Mouse (Mus musculus): Measurements from ENCODE around the gene Plod3. TPM values are rescaled to one million over a fixed set of nuclear protein-coding genes. Genes with fewer than 3 reads are reported as not detected.

Gene Plod3
- polyA plus RNA-seq, 1 experiment from 2014 or later, result 35.7 TPM

DNA sequence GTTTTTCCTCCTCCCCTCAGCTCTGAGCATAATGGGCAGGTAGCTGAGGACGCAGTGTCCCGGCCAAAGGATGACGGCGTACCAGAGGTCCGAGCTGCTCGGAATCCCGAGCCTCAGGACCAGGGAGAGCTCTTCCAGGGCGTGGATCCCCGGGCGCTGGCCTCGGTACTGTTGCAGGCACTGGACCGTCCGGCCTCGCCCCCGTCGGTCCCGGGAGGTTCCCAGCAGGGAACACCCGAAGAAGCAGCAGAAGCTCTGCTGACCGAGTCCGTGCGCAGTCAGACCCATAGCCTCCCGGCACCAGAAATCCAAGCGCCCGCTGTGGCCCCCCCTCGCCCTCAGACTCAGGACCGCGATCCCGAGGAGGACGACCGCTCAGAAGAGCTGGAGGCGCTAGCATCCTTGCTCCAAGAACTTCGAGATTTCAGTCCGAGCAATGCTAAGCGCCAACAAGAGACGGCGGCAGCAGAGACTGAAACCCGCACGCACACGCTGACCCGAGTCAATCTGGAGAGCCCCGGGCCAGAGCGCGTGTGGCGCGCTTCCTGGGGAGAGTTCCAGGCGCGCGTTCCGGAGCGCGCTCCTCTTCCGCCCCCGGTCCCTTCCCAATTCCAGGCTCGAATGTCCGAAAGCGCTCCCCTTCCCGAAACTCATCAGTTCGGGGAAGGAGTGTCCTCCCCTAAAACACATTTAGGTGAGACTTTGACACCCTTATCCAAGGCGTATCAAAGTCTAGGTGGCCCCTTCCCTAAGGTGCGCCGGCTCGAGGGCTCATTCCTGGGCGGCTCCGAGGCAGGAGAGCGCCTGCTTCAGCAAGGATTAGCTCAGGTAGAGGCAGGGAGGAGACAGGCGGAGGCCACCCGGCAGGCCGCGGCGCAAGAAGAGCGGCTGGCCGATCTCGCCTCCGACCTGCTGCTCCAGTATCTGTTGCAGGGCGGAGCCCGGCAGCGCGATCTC lies 44.5 kb downstream of the Plod3 start:
- H3K4me3 ChIP-seq, result peak overlapping the region; percentile 61
- H3K4me1 ChIP-seq, result peaks cover 50% of the 10 kb centered on the region
- no peak overlapping the region for H3K27ac ChIP-seq
- peak; percentile 26 for DNase-seq (ENCODE audit: extremely low spot score, low spot score)
- peaks cover 16% of the 10 kb centered on the region for H3K36me3 ChIP-seq (replicated peaks)
- peaks cover 87% of the 10 kb centered on the region for H3K27me3 ChIP-seq (ENCODE audit: poor library complexity, severe bottlenecking)
- H3K9me3 ChIP-seq, result no peaks in the 10 kb centered on the region
- under 1% methylated on average over 78 of the region's 78 CpGs for WGBS

- H3K4me3 ChIP-seq, result peak overlapping the region; percentile 61
- peaks cover 80% of the 10 kb centered on the region for H3K27me3 ChIP-seq (ENCODE audit: poor library complexity, severe bottlenecking)
- H3K27ac ChIP-seq, result no peak overlapping the region
- DNase-seq (ENCODE audit: extremely low spot score, low spot score), result peak; percentile 47
- H3K9me3 ChIP-seq, result no peaks in the 10 kb centered on the region
- H3K4me1 ChIP-seq, result peaks cover 50% of the 10 kb centered on the region
- WGBS, result under 1% methylated on average over 33 of the region's 33 CpGs
- peaks cover 22% of the 10 kb centered on the region for H3K36me3 ChIP-seq (replicated peaks)
Measured at GRCm38 (mm10) chr5:137032033-137032421, 45.2 kb downstream of the Plod3 start.

- peaks cover 50% of the 10 kb centered on the region for H3K4me1 ChIP-seq
- H3K9me3 ChIP-seq, result no peaks in the 10 kb centered on the region
- peak; percentile 92 for DNase-seq (ENCODE audit: extremely low spot score, low spot score)
- peaks cover 74% of the 10 kb centered on the region for H3K27me3 ChIP-seq (ENCODE audit: poor library complexity, severe bottlenecking)
- H3K27ac ChIP-seq, result peak overlapping the region; percentile 62; the same call in 1 of the 2 replicates
- H3K4me3 ChIP-seq, result peak overlapping the region; percentile 61
- WGBS, result under 1% methylated on average over 48 of the region's 49 CpGs
- peaks cover 29% of the 10 kb centered on the region for H3K36me3 ChIP-seq (replicated peaks)
Measured at GRCm38 (mm10) chr5:137032641-137033074, 45.8 kb downstream of the Plod3 start.

DNA sequence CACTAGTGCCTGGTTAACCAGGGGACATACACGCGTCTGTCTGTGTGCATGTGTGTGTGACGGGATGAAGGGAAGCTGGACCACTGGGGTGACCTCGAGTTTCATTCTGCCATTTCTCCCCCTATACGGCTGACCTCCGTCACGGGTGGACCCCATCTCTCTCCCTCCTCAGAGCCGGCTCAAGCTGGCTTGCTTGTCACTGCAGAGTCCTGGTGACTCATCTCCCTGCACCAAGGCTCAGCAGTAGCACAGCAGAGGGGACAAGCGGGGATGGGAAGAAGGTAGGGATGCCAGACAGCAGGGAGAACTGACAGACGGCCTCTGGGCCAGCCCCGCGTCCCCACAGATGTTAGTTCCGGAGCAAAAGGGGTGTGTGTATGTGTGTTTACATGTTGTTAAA lies 49.4 kb downstream of the Plod3 start:
- Histone ChIP-seq H3K9me3 (no peaks in the 10 kb centered on the region), H3K4me3 (no peak overlapping the region), H3K4me1 (peaks cover 22% of the 10 kb centered on the region), H3K27ac (no peak overlapping the region), H3K36me3 (replicated peaks) (peaks cover 63% of the 10 kb centered on the region), H3K27me3 (ENCODE audit: poor library complexity, severe bottlenecking) (peaks cover 38% of the 10 kb centered on the region)
- DNase-seq (ENCODE audit: extremely low spot score, low spot score), result no peak
- WGBS, result 88% methylated on average over 13 of the region's 13 CpGs

GRCm38 (mm10) chr5:137039453-137039852 lies 52.6 kb downstream of the Plod3 start:
- Histone ChIP-seq H3K4me1 (peaks cover under 1% of the 10 kb centered on the region), H3K36me3 (replicated peaks) (peaks cover 84% of the 10 kb centered on the region), H3K9me3 (no peaks in the 10 kb centered on the region), H3K4me3 (no peak overlapping the region), H3K27ac (no peak overlapping the region), H3K27me3 (ENCODE audit: poor library complexity, severe bottlenecking) (peaks cover 10% of the 10 kb centered on the region)
- WGBS, result 93% methylated on average over 10 of the region's 10 CpGs
- no peak for DNase-seq (ENCODE audit: extremely low spot score, low spot score)

- no peaks in the 10 kb centered on the region for H3K9me3 ChIP-seq
- whole genome bisulfite sequencing, result 87% methylated on average over 10 of the region's 10 CpGs
- DNase-seq (ENCODE audit: extremely low spot score, low spot score), result no peak
- H3K27me3 ChIP-seq (ENCODE audit: poor library complexity, severe bottlenecking), result no peaks in the 10 kb centered on the region
- H3K36me3 ChIP-seq (replicated peaks), result peaks cover 67% of the 10 kb centered on the region
- no peak overlapping the region for H3K4me3 ChIP-seq
- peaks cover 17% of the 10 kb centered on the region for H3K4me1 ChIP-seq
- H3K27ac ChIP-seq, result no peak overlapping the region
Measured at GRCm38 (mm10) chr5:137041442-137041841, 54.6 kb downstream of the Plod3 start.

DNA sequence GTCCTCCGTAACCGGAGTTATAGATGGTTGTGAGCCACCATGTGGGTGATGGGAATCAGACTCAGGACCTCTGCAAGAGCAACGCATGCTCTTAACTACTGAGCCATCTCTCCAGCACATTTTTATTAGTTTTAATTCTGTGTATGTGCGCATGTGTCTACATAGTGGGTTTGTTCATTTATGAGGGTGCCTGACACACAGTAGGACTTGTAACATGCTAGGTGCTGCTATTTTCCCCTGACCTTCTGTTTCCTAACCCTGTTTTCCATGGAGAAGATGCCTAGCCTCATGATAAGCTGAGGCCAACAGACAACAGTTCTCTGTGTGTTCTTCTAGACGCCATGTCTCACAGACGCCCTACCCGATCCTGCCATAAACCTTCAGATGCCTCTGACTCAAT lies 57.2 kb downstream of the Plod3 start:
- no peak overlapping the region for H3K4me3 ChIP-seq
- DNase-seq (ENCODE audit: extremely low spot score, low spot score), result no peak
- no peaks in the 10 kb centered on the region for H3K27me3 ChIP-seq (ENCODE audit: poor library complexity, severe bottlenecking)
- H3K9me3 ChIP-seq, result no peaks in the 10 kb centered on the region
- H3K27ac ChIP-seq, result no peak overlapping the region
- H3K4me1 ChIP-seq, result peaks cover 20% of the 10 kb centered on the region
- 95% methylated on average over 7 of the region's 7 CpGs for WGBS
- peaks cover 42% of the 10 kb centered on the region for H3K36me3 ChIP-seq (replicated peaks)

GRCm38 (mm10) chr5:137045402-137046323 lies 58.8 kb downstream of the Plod3 start, which contains the start of gene Ap1s1:
TSS of gene Ap1s1 (minus strand) at chr5:137046135.
- H3K36me3 ChIP-seq (replicated peaks), result peaks cover 25% of the 10 kb centered on the region
- peak within 1 kb of the TSS; percentile 93 for H3K27ac ChIP-seq
- peak within 1 kb of the TSS; percentile 78 for H3K4me3 ChIP-seq
- WGBS, result under 1% methylated on average over 48 of the region's 48 CpGs
- no peaks in the 10 kb centered on the region for H3K9me3 ChIP-seq
- H3K4me1 ChIP-seq, result peaks cover 20% of the 10 kb centered on the region
- H3K27me3 ChIP-seq (ENCODE audit: poor library complexity, severe bottlenecking), result no peaks in the 10 kb centered on the region
- peak; percentile 100 for DNase-seq (ENCODE audit: extremely low spot score, low spot score)

MicroRNAs within 50 kb of the gene (microRNA counts, 519-probe panel; counts per million panel counts)
- 341 counts per million, percentile 65 among the panel's probes with 10 or more counts for microRNA mmu-miR-702

Small RNA genes within 50 kb of the gene (microRNA-seq; reads per million reads assigned to microRNA genes)
- gene Mir702, result 101 reads per million, percentile 48 among the genes with 10 or more reads in this experiment

Other genes starting within 250 kb of the Plod3 start
- 48.6 and 48.9 TPM in 2 replicates for gene Col26a1, start 103.8 kb upstream of the Plod3 start, polyA plus RNA-seq (2016; fragmentation: Nextera tagmentation; extraction: Ambion mirVana)
- 107 and 113 TPM in 2 replicates for gene Ift22, start 78.9 kb upstream of the Plod3 start, polyA plus RNA-seq (2016; fragmentation: Nextera tagmentation; extraction: Ambion mirVana)
- 243 and 263 TPM in 2 replicates for gene Fis1, start 33.7 kb upstream of the Plod3 start, polyA plus RNA-seq (2016; fragmentation: Nextera tagmentation; extraction: Ambion mirVana)
- 0.35 and 0.52 TPM in 2 replicates for gene Cldn15, start 20.4 kb upstream of the Plod3 start, polyA plus RNA-seq (2016; fragmentation: Nextera tagmentation; extraction: Ambion mirVana)
- 102 and 107 TPM in 2 replicates for gene Znhit1, start 1.0 kb downstream of the Plod3 start, polyA plus RNA-seq (2016; fragmentation: Nextera tagmentation; extraction: Ambion mirVana)
- 0.35 TPM in 1 of 2 replicates, not detected in the other for gene Vgf, start 39.4 kb downstream of the Plod3 start, polyA plus RNA-seq (2016; fragmentation: Nextera tagmentation; extraction: Ambion mirVana)
- 195 and 198 TPM in 2 replicates for gene Ap1s1, start 59.1 kb downstream of the Plod3 start, polyA plus RNA-seq (2016; fragmentation: Nextera tagmentation; extraction: Ambion mirVana)
- 0.10 and 0.17 TPM in 2 replicates for gene Serpine1, start 85.2 kb downstream of the Plod3 start, polyA plus RNA-seq (2016; fragmentation: Nextera tagmentation; extraction: Ambion mirVana)
- gene Trim56, start 129.2 kb downstream of the Plod3 start, polyA plus RNA-seq (2016; fragmentation: Nextera tagmentation; extraction: Ambion mirVana), result 4.6 and 5.0 TPM in 2 replicates
- gene Muc3, start 162.3 kb downstream of the Plod3 start, polyA plus RNA-seq (2016; fragmentation: Nextera tagmentation; extraction: Ambion mirVana), result not detected in 2 replicates
- not detected in 2 replicates for gene Muc3a, start 225.4 kb downstream of the Plod3 start, polyA plus RNA-seq (2016; fragmentation: Nextera tagmentation; extraction: Ambion mirVana)